Mouse (Mus musculus) thymus, adult 2 months (tissue): ENCODE results near the gene Bsdc1. TPM values are rescaled to one million over a fixed set of nuclear protein-coding genes. Genes with fewer than 3 reads are reported as not detected.

Source experiments
- DNase-seq: peaks from one replicate; pipeline ENCODE4 v3.0.0; 2021
- H3K27ac ChIP-seq: fragments of 200-500 bp; 2 replicates; pipeline ENCODE4 v1.5.1; 2012; ENCODE audit warnings: low read length, control low read depth; ENCODE audit not compliant: control insufficient read depth, insufficient read depth
- H3K27me3 ChIP-seq: fragments of 200-500 bp; 2 replicates; pipeline ENCODE4 v1.6.1; 2012; ENCODE audit warnings: mild to moderate bottlenecking, low read length, moderate library complexity, mixed read lengths; ENCODE audit not compliant: control insufficient read depth, insufficient read depth
- H3K36me3 ChIP-seq: fragments of 200-500 bp; 2 replicates; pipeline ENCODE4 v1.6.1; 2012; ENCODE audit warnings: mild to moderate bottlenecking, low read length, moderate library complexity; ENCODE audit not compliant: control insufficient read depth, insufficient read depth
- H3K4me1 ChIP-seq: fragments of 200-500 bp; replicated peaks from 2 replicates; pipeline ENCODE4 v1.6.1; 2012; ENCODE audit warnings: low read length; ENCODE audit not compliant: control insufficient read depth, insufficient read depth
- H3K4me3 ChIP-seq: fragments of 200-500 bp; 2 replicates; pipeline ENCODE4 v1.5.1; 2012; ENCODE audit warnings: mild to moderate bottlenecking, low read length, control low read depth, moderate library complexity; ENCODE audit not compliant: control insufficient read depth, insufficient read depth
- CTCF ChIP-seq: fragments of 200-500 bp; IDR thresholded peaks from 2 replicates; pipeline ENCODE4 v1.5.1; 2012; ENCODE audit warnings: mild to moderate bottlenecking, control low read depth, low read length, moderate library complexity, borderline replicate concordance; ENCODE audit not compliant: control insufficient read depth, poor library complexity, insufficient read depth; ENCODE audit errors: extremely low read depth
- POLR2A ChIP-seq: fragments of 200-500 bp; IDR thresholded peaks from 2 replicates; pipeline ENCODE4 v1.6.1; 2012; ENCODE audit warnings: mild to moderate bottlenecking, low read length, control low read depth, moderate library complexity; ENCODE audit not compliant: control insufficient read depth, poor library complexity, insufficient read depth; ENCODE audit errors: extremely low read depth
- WGBS: fragments of 180-500 bp; shearing (Covaris S2); methylation state at CpG from one replicate; pipeline ENCODE4 v1.1.7; 2018; 5-methylcytosine and 5-hydroxymethylcytosine counted together
- polyA plus RNA-seq: library from polyadenylated mRNA; depleted of rRNA; stranded (reverse); fragments of >200 nt; gene quantifications from 2 replicates; pipeline ENCODE4 v1.2.3, GENCODE M21; 2012

The Bsdc1 gene
- polyA plus RNA-seq, 1 experiment = 27.1 TPM

DNA sequence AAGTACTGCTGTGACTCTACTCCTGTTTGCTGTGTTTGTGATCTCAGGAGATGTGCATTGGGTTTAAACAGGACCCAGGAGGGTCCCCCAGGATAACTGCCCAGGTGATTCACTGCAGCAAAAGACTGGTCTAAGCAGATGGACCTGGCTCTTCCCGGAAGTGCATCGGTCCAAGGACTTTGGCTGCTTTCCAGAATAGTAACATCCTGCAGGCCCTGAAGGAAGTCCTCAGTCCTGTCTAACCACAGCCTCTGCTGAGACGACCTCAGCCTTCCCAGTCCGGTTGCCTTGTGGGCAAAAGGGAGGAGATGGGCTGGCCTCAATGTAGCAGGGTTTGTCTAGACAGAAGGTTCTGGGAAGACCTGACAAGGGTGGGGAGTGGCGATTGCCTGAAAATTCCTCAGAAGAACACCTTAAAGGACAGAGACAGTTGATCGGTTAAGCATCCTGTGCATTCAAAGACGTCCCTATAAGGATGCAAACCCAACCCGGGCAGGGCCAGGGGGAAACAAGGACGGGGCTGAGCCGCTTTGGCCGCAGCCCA lies 41.6 kb downstream of the Bsdc1 start:
- no peaks in the 10 kb centered on the region for H3K27me3 ChIP-seq

DNA sequence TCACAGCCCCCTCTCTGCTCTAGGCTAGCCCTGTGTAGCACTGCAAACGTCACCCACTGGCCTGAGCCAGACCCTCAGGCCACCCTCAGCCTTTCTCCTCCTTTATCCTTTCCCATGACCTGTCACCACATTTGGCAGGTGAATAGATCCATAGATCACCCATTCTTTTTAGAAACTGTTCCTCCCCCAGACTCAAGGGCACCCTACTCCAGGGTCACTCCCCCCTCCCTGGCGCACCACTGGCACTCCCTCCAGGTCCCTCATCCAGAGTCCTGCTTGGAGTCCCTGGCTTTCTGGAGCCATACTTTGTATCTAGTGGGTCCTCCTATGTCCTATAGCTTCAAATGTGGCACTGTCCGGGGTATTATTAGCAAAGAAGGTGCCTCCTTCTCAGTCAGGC lies 44.1 kb downstream of the Bsdc1 start:
- no peak overlapping the region for H3K27ac ChIP-seq
- H3K27me3 ChIP-seq = no peaks in the 10 kb centered on the region
- no peak for TF ChIP-seq CTCF
- TF ChIP-seq POLR2A = no peak
- peaks cover 18% of the 10 kb centered on the region for H3K4me1 ChIP-seq
- H3K36me3 ChIP-seq = no peaks in the 10 kb centered on the region
- WGBS = 98% methylated on average over 3 of the region's 3 CpGs
- no peak overlapping the region for H3K4me3 ChIP-seq
- DNase-seq = no peak

More for the DNA sequence above, 41.6 kb downstream of the Bsdc1 start:
- no peak overlapping the region for H3K4me3 ChIP-seq
- peaks cover 20% of the 10 kb centered on the region for H3K4me1 ChIP-seq
- no peak overlapping the region for H3K27ac ChIP-seq
- no peak for TF ChIP-seq CTCF
- TF ChIP-seq POLR2A = no peak
- DNase-seq = no peak
- H3K36me3 ChIP-seq = no peaks in the 10 kb centered on the region
- WGBS = 39% methylated on average over 11 of the region's 11 CpGs

- Histone ChIP-seq H3K4me3 (no peak overlapping the region), H3K27me3 (no peaks in the 10 kb centered on the region), H3K27ac (no peak overlapping the region), H3K36me3 (no peaks in the 10 kb centered on the region), H3K4me1 (peaks cover 13% of the 10 kb centered on the region)
- DNase-seq = no peak
- TF ChIP-seq CTCF (no peak), POLR2A (no peak)
- WGBS = 54% methylated on average over 9 of the region's 10 CpGs
Measured at GRCm38 (mm10) chr4:129507434-129508236, 46.3 kb downstream of the Bsdc1 start.

DNA sequence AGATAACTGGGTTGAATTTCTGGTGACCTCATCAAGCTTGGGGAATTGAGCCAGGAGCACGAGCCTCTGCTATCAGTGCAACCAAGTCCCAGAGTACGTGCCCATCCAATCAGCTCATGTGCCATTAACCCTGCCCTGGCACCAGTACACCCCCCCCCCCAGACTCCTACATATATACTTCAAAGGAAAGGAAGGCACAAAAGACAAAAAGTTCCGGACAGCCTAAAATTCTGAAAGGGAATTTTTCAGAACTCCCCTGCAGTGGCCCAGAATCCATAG lies 46.8 kb downstream of the Bsdc1 start:
- no peak for TF ChIP-seq POLR2A
- no peak for TF ChIP-seq CTCF
- WGBS = 89% methylated on average over 3 of the region's 3 CpGs

GRCm38 (mm10) chr4:129508834-129509600 lies 47.6 kb downstream of the Bsdc1 start:
- no peak for DNase-seq
- no peaks in the 10 kb centered on the region for H3K27me3 ChIP-seq
- WGBS = 80% methylated on average over 15 of the region's 15 CpGs
- TF ChIP-seq POLR2A (no peak), CTCF (no peak)
- H3K27ac ChIP-seq = no peak overlapping the region; the same call in 1 of the 2 replicates
- H3K4me1 ChIP-seq = peaks cover 8% of the 10 kb centered on the region; the same call in 1 of the 2 replicates
- H3K36me3 ChIP-seq = no peaks in the 10 kb centered on the region
- no peak overlapping the region for H3K4me3 ChIP-seq

More for the DNA sequence above, 46.8 kb downstream of the Bsdc1 start:
- no peak overlapping the region for H3K27ac ChIP-seq
- no peaks in the 10 kb centered on the region for H3K27me3 ChIP-seq
- H3K4me1 ChIP-seq = peaks cover 11% of the 10 kb centered on the region; the same call in 1 of the 2 replicates
- no peak for DNase-seq
- no peak overlapping the region for H3K4me3 ChIP-seq
- H3K36me3 ChIP-seq = no peaks in the 10 kb centered on the region

DNA sequence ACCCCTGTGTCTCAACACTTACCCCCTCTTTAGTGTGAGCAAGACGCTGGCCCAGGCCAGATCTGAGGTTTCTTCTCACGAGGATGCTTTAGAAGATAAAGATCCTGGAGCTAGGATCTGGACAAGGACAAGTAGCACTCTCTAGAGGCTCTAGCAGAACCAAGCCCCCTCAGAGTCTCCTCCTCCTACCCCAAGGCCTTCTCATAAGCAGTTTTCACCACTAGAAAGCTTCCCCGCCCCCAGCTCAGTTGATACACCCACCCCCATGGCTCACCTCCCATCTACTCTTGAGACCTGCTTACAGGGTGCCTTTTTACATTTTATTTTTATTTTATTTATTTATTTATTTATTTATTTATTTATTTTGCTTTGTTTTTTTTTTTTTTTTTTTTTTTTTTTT lies 48.3 kb downstream of the Bsdc1 start:
- no peak overlapping the region for H3K27ac ChIP-seq
- no peak for DNase-seq
- H3K27me3 ChIP-seq = no peaks in the 10 kb centered on the region
- H3K4me3 ChIP-seq = no peak overlapping the region
- H3K36me3 ChIP-seq = no peaks in the 10 kb centered on the region
- WGBS = 86% methylated on average over 3 of the region's 3 CpGs
- TF ChIP-seq POLR2A = no peak
- no peak for TF ChIP-seq CTCF
- peaks cover 10% of the 10 kb centered on the region; the same call in 1 of the 2 replicates for H3K4me1 ChIP-seq
